Mouse (Mus musculus) embryo, embryonic 11.5 days (tissue): Measurements from ENCODE around the gene Cdc14b.

Experiments
- DNase-seq: peaks from one replicate; pipeline ENCODE4 v3.0.0-alpha.2; 2012; ENCODE audit warnings: low read depth, low spot score

Cdc14b gene

GRCm38 (mm10) chr13:64178746-64179652, 96.1 kb downstream of the Cdc14b start:
- DNase-seq = no peak

DNA sequence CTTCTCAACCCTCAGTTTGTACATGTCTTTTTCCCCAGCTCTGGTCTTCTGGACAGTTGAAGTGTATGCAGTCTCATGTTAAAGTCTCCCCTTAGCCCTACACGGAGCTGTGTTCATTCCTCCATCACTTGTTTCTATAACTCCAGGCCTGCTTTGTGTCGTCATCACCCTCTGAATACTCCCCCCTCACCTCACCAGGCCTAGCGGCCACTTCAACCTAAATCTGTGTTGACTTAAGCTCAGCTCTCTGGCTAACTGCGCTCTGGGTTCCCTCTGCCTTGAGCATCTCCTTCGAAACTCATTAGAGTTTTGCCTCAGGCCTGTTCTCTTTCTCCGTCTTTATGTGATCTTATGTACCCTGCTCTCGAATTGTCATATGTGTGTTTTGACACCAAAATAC, 97.1 kb downstream of the Cdc14b start:
- DNase-seq = no peak

- no peak for DNase-seq
Observed at GRCm38 (mm10) chr13:64169746-64170145, 105.3 kb downstream of the Cdc14b start.

GRCm38 (mm10) chr13:64163147-64163715, 111.9 kb downstream of the Cdc14b start:
- no peak for DNase-seq

- no peak for DNase-seq
Observed at GRCm38 (mm10) chr13:64162626-64163025, 112.5 kb downstream of the Cdc14b start.

GRCm38 (mm10) chr13:64161916-64162611, 113.0 kb downstream of the Cdc14b start:
- no peak for DNase-seq

DNA sequence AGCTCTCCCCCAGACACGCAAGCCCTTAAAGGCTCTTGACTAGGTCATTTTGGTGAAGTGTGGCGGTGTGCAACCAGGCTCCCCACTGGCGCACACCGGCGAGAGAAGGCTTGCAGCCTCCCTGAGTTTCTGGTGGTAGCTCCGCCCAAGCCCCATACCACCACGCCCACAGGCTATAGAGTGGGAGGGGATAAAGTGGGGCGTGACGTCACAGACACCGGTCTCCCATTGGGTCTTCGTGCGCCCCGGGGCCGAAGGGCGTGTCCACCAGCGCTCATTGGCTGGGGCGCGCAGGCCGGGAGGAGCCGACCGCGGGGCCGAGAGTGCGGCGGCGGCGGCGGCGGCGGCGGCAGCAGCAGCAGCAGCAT, 113.6 kb downstream of the Cdc14b start, which contains the start of gene Habp4:
Habp4 (plus strand) TSS at position 277 of the 368 bp plus-strand sequence.
- peak; percentile 96 for DNase-seq

- no peak for DNase-seq
Observed at GRCm38 (mm10) chr13:64156966-64157365, 118.1 kb downstream of the Cdc14b start.

DNA sequence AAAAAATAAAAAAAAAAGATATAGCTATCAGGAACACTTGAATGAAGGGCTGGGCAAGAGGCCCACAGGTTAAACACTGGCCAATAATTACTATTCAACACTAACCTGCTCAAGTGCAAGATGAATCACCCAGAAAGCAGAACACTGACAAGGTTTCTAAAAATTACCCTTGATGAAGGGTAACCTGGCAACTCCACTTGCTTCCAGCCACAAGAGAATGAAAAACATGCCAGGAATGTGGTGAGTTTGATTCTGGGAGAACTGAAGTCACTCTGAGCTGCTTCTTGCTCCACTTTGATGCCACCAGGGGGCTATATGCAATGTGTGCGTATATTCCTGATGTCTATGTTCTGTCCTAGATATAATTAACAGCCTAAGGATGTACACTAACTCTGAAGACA, 119.9 kb downstream of the Cdc14b start:
- DNase-seq = no peak

DNA sequence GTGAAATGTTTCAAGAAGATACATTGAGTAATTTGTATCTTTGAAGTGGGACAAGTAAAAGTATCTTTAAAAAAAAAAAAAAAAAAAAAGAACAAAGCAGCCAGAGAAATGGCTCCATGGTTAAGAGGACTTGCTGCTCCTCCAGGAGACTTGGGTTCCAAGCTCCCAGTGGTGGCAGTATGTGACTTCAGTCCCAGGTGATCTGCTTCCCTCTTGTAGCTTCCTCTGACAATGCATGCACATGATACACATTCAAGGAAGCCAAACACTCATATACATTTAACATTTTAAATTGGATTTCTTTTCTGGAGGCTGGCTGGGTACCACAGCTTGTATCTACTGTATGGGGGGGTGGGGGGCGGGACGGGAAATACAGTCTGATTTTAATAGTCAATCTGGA, 120.4 kb downstream of the Cdc14b start:
- no peak for DNase-seq

DNA sequence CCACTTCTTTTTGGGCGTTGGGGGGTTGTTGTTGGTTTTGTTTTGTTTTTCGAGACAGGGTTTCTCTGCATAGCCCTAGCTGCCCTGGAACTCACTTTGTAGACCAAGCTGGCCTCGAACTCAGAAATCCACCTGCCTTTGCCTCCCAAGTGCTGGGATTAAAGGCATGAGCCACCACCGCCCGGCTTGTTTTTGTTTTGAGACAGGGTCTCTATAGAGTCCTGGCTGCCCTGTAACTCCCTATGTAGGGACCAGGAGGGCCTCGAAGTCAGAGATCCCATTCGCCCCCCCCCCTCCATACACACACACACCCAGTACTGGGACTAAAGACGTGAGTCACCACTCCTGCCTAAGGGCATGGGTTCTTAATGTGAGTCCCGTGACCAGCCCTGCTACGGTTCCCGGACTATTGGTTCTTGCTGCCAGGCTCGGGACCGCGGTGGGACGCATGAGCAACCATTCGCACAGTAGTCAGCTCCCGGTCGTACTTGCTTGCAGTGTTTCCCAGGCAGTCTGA, 121.3 kb downstream of the Cdc14b start:
- no peak for DNase-seq

- peak; percentile 95 for DNase-seq
Observed at GRCm38 (mm10) chr13:64153083-64153682, 121.9 kb downstream of the Cdc14b start, which contains the start of gene Zfp367. Gene Zfp367 (minus strand): TSS chr13:64153202.

GRCm38 (mm10) chr13:64152671-64153082, 122.4 kb downstream of the Cdc14b start:
- DNase-seq = no peak

DNA sequence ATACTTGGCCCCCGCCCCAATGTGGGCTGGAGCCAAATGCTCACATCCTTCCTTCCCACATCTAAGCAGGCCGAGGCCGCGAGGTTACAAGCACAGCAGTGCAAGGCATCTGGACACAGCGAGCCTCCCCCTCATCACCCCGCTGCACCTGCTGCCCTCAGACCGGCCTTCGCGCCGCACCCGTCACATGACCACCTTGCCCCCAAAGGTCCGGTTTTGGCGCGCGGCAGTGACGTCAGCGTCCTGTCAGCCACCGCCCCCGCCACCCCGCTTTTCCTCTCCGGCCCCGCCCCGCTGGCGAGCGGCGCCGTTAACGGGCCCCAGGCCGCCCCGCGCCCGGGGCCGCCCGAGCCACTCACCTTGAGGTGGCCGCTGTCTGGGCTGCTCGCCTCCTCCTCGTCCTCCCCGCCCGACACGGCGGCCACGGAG, 122.8 kb downstream of the Cdc14b start:
- no peak for DNase-seq

GRCm38 (mm10) chr13:64150121-64150520, 125.0 kb downstream of the Cdc14b start:
- no peak for DNase-seq
